Mouse (Mus musculus): ENCODE results near the gene Pomgnt2.

GRCm38 (mm10) chr9:121991041-121991440 is 5.9 kb downstream of the Pomgnt2 start:
- TF ChIP-seq CTCF (IDR thresholded peaks at IDR 0.05; ENCODE audit: extremely low read depth, insufficient read depth, low read length) (no peak), POLR2A (IDR thresholded peaks at IDR 0.05; ENCODE audit: extremely low read depth, insufficient read depth, low read length) (no peak)
